Mouse (Mus musculus): Measurements from ENCODE around the gene Shisa9. TPM values are rescaled to one million over a fixed set of nuclear protein-coding genes. Genes with fewer than 3 reads are reported as not detected.

Gene Shisa9
- total and polyA plus RNA-seq, 2 experiments, result 0.12 to 0.74 TPM

GRCm38 (mm10) chr16:12233288-12233687 lies 249.4 kb downstream of the Shisa9 start:
- no peak overlapping the region for H3K27ac ChIP-seq (replicated peaks; ENCODE audit: insufficient read depth, low read depth, low read length)
- peaks cover 3% of the 10 kb centered on the region; the same call in 1 of the 2 replicates for H3K4me1 ChIP-seq (ENCODE audit: control insufficient read depth, insufficient read depth, low read length)
- no peak overlapping the region for H3K9ac ChIP-seq (ENCODE audit: low read depth, low read length)
- WGBS, result 64% methylated on average over 3 of the region's 3 CpGs
- no peaks in the 10 kb centered on the region for H3K79me2 ChIP-seq (ENCODE audit: control insufficient read depth, insufficient read depth, low read length)
- no peaks in the 10 kb centered on the region for H3K27me3 ChIP-seq (ENCODE audit: control insufficient read depth, insufficient read depth, low read length)
- no peak overlapping the region for H3K4me3 ChIP-seq (ENCODE audit: insufficient read depth, low read depth, low read length)
- peak; percentile 12 for DNase-seq (ENCODE audit: extremely low read depth, low read depth, low spot score)
- no peak for TF ChIP-seq CTCF (IDR thresholded peaks at IDR 0.05; ENCODE audit: low read depth, low read length)
- no peak for TF ChIP-seq POLR2A (IDR thresholded peaks at IDR 0.05; ENCODE audit: extremely low read depth, insufficient read depth, low read length)
- H3K36me3 ChIP-seq (ENCODE audit: control insufficient read depth, insufficient read depth, low read length), result no peaks in the 10 kb centered on the region

DNA sequence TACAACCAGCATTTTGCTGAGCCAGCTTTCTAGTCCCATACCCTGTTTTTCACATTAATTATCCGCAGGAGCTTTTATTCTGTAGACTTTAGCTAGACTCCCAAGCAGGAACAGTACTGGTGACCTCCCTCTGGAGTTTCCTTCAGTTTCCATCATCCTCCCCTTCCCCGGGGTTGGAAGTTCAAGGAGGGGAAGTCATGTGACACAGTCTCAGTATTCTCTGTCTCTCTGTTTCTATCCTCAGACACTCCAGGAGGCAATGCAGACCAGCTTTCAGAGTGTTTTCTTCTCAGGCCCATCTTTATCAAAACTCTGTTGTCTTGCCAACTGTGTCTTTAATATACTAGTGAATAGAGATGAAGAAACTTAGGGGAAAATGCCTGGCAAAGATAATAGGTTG lies 250.4 kb downstream of the Shisa9 start:
- H3K4me1 ChIP-seq (ENCODE audit: control insufficient read depth, insufficient read depth, low read length), result peaks cover 3% of the 10 kb centered on the region
- no peaks in the 10 kb centered on the region for H3K36me3 ChIP-seq (ENCODE audit: control insufficient read depth, insufficient read depth, low read length)
- peak overlapping the region; percentile 63; the same call in 1 of the 2 replicates for H3K27ac ChIP-seq (replicated peaks; ENCODE audit: insufficient read depth, low read depth, low read length)
- no peaks in the 10 kb centered on the region for H3K79me2 ChIP-seq (ENCODE audit: control insufficient read depth, insufficient read depth, low read length)
- 63% methylated on average over 2 of the region's 2 CpGs for WGBS
- H3K9ac ChIP-seq (ENCODE audit: low read depth, low read length), result no peak overlapping the region
- H3K4me3 ChIP-seq (ENCODE audit: insufficient read depth, low read depth, low read length), result no peak overlapping the region
- H3K27me3 ChIP-seq (ENCODE audit: control insufficient read depth, insufficient read depth, low read length), result no peaks in the 10 kb centered on the region
- TF ChIP-seq CTCF (IDR thresholded peaks at IDR 0.05; ENCODE audit: low read depth, low read length) (no peak), POLR2A (IDR thresholded peaks at IDR 0.05; ENCODE audit: extremely low read depth, insufficient read depth, low read length) (no peak)
- DNase-seq (ENCODE audit: extremely low read depth, low read depth, low spot score), result peak; percentile 13

DNA sequence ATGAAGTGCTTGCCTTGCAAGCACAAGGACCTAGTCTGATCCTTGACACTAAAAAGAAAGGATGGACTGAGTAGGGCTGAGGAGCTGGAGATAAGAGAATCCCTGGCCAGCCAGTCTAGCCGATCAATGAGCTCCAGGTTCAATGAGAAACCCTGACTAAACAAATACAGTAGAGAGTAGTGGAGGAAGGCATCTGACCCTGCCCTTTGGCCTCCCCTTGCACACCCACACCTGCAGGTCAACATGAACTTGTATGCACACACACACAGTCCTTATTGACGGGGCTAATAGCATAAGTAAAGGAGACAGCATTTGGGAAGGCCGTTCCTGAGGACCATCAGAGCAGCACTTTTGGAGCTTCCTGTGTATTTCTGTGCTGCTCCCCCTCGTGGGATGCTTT lies 254.7 kb downstream of the Shisa9 start:
- H3K4me1 ChIP-seq (ENCODE audit: control insufficient read depth, insufficient read depth, low read length), result peaks cover 3% of the 10 kb centered on the region
- H3K36me3 ChIP-seq (ENCODE audit: control insufficient read depth, insufficient read depth, low read length), result no peaks in the 10 kb centered on the region
- H3K4me3 ChIP-seq (ENCODE audit: insufficient read depth, low read depth, low read length), result no peak overlapping the region
- 18% methylated on average over 4 of the region's 4 CpGs for WGBS
- no peaks in the 10 kb centered on the region for H3K79me2 ChIP-seq (ENCODE audit: control insufficient read depth, insufficient read depth, low read length)
- TF ChIP-seq POLR2A (IDR thresholded peaks at IDR 0.05; ENCODE audit: extremely low read depth, insufficient read depth, low read length) (no peak), CTCF (IDR thresholded peaks at IDR 0.05; ENCODE audit: low read depth, low read length) (no peak)
- no peak overlapping the region for H3K9ac ChIP-seq (ENCODE audit: low read depth, low read length)
- H3K27me3 ChIP-seq (ENCODE audit: control insufficient read depth, insufficient read depth, low read length), result no peaks in the 10 kb centered on the region
- DNase-seq (ENCODE audit: extremely low read depth, low read depth, low spot score), result peak; percentile 65
- no peak overlapping the region for H3K27ac ChIP-seq (replicated peaks; ENCODE audit: insufficient read depth, low read depth, low read length)

DNA sequence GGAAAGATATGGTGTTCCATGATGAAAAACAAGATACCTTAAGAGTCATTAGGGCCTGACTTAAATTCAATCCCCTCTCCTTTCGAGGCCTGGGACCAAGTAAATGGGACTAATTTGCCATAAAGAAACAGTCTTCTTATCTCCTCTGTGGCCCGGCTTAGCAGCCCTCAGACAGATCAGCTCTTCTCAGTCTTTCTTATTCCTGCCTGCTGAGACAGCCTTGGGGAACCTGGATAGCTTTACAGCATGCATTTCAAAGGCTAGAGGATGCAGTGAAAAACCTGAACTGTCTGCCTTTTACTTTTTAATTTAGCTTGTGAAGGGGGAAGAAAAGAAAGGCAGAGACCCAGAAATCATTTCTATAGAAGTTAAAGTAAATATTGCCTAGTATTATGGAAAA lies 275.4 kb downstream of the Shisa9 start:
- Histone ChIP-seq H3K9ac (ENCODE audit: low read depth, low read length) (no peak overlapping the region), H3K27me3 (ENCODE audit: control insufficient read depth, insufficient read depth, low read length) (no peaks in the 10 kb centered on the region), H3K4me1 (ENCODE audit: control insufficient read depth, insufficient read depth, low read length) (no peaks in the 10 kb centered on the region), H3K36me3 (ENCODE audit: control insufficient read depth, insufficient read depth, low read length) (no peaks in the 10 kb centered on the region), H3K79me2 (ENCODE audit: control insufficient read depth, insufficient read depth, low read length) (no peaks in the 10 kb centered on the region), H3K27ac (replicated peaks; ENCODE audit: insufficient read depth, low read depth, low read length) (no peak overlapping the region), H3K4me3 (ENCODE audit: insufficient read depth, low read depth, low read length) (no peak overlapping the region)
- TF ChIP-seq CTCF (IDR thresholded peaks at IDR 0.05; ENCODE audit: low read depth, low read length) (no peak), POLR2A (IDR thresholded peaks at IDR 0.05; ENCODE audit: extremely low read depth, insufficient read depth, low read length) (no peak)
- no peak for DNase-seq (ENCODE audit: extremely low read depth, low read depth, low spot score)
- 47% methylated on average over 2 of the region's 2 CpGs for WGBS

GRCm38 (mm10) chr16:12265828-12266227 lies 281.9 kb downstream of the Shisa9 start:
- Histone ChIP-seq H3K9ac (ENCODE audit: low read depth, low read length) (no peak overlapping the region), H3K79me2 (ENCODE audit: control insufficient read depth, insufficient read depth, low read length) (no peaks in the 10 kb centered on the region), H3K4me1 (ENCODE audit: control insufficient read depth, insufficient read depth, low read length) (no peaks in the 10 kb centered on the region), H3K27ac (replicated peaks; ENCODE audit: insufficient read depth, low read depth, low read length) (no peak overlapping the region), H3K27me3 (ENCODE audit: control insufficient read depth, insufficient read depth, low read length) (no peaks in the 10 kb centered on the region), H3K4me3 (ENCODE audit: insufficient read depth, low read depth, low read length) (no peak overlapping the region), H3K36me3 (ENCODE audit: control insufficient read depth, insufficient read depth, low read length) (no peaks in the 10 kb centered on the region)
- TF ChIP-seq CTCF (IDR thresholded peaks at IDR 0.05; ENCODE audit: low read depth, low read length) (no peak), POLR2A (IDR thresholded peaks at IDR 0.05; ENCODE audit: extremely low read depth, insufficient read depth, low read length) (no peak)
- no peak for DNase-seq (ENCODE audit: extremely low read depth, low read depth, low spot score)
- WGBS, result 82% methylated on average over 2 of the region's 2 CpGs

DNA sequence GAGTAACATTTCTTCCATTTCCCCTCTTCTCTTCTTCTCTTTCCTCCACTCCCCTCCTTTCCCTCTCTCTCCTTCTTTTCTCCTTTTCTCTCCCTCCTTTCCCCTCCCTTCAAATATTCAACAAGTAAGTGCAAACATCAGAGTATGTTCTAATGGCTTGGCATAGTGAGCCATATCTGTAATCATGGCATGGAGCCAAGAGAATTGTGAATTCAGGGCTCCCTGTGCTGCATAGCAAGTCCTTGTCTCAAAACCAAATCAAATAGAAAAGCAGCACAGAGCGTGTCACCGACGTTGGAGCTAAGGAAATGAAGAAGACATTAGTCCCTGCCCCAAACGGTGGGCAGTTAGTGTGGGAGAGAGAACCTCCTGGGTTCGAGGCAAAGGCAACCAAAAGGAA lies 316.6 kb downstream of the Shisa9 start:
- 58% methylated on average over 5 of the region's 5 CpGs for WGBS
- Histone ChIP-seq H3K9ac (ENCODE audit: low read depth, low read length) (no peak overlapping the region), H3K4me1 (ENCODE audit: control insufficient read depth, insufficient read depth, low read length) (no peaks in the 10 kb centered on the region), H3K27ac (replicated peaks; ENCODE audit: insufficient read depth, low read depth, low read length) (no peak overlapping the region), H3K27me3 (ENCODE audit: control insufficient read depth, insufficient read depth, low read length) (peaks cover 3% of the 10 kb centered on the region; the same call in 1 of the 2 replicates), H3K36me3 (ENCODE audit: control insufficient read depth, insufficient read depth, low read length) (no peaks in the 10 kb centered on the region), H3K4me3 (ENCODE audit: insufficient read depth, low read depth, low read length) (no peak overlapping the region), H3K79me2 (ENCODE audit: control insufficient read depth, insufficient read depth, low read length) (no peaks in the 10 kb centered on the region)
- TF ChIP-seq POLR2A (IDR thresholded peaks at IDR 0.05; ENCODE audit: extremely low read depth, insufficient read depth, low read length), result no peak
- TF ChIP-seq CTCF (IDR thresholded peaks at IDR 0.05; ENCODE audit: low read depth, low read length), result no peak
- peak; percentile 1 for DNase-seq (ENCODE audit: extremely low read depth, low read depth, low spot score)
